Mouse (Mus musculus) forebrain, embryonic 14.5 days (tissue): ENCODE data around the gene Mcmbp. TPM values are rescaled to one million over a fixed set of nuclear protein-coding genes. Genes with fewer than 3 reads are reported as not detected.
"Not testable (repeated sequence)": the region's sequence is repeated elsewhere in the genome, so short reads cannot be mapped to it uniquely, and the experiment has no call there.

Source experiments
- ATAC-seq: fragments of 200-750 bp; cut with Nextera tagmentation; 2 replicates; pipeline ENCODE4 v1.8.0; 2017; ENCODE audit warnings: mild to moderate bottlenecking, moderate library complexity
- DNase-seq: peaks from one replicate; pipeline ENCODE4 v3.0.0-alpha.2; 2015; ENCODE audit warnings: low spot score
- H3K27ac ChIP-seq: fragments of 300-500 bp; sonication (generic); 2 replicates; pipeline ENCODE4 v1.5.1; 2014; ENCODE audit warnings: low read depth, mild to moderate bottlenecking, control low read depth, low read length, moderate library complexity
- H3K27me3 ChIP-seq: fragments of 300-500 bp; sonication (generic); replicated peaks from 2 replicates; pipeline ENCODE4 v1.6.1; 2014; ENCODE audit warnings: low read length, control low read depth, mixed read lengths; ENCODE audit not compliant: control insufficient read depth, insufficient read depth
- H3K36me3 ChIP-seq: fragments of 300-500 bp; sonication (generic); 2 replicates; pipeline ENCODE4 v1.6.1; 2014; ENCODE audit warnings: low read length, control low read depth; ENCODE audit not compliant: control insufficient read depth, insufficient read depth
- H3K4me1 ChIP-seq: fragments of 300-500 bp; sonication (generic); 2 replicates; pipeline ENCODE4 v1.6.1; 2014; ENCODE audit warnings: antibody characterized with exemption, low read length, control low read depth; ENCODE audit not compliant: control insufficient read depth, insufficient read depth
- H3K4me2 ChIP-seq: fragments of 300-500 bp; sonication (generic); 2 replicates; pipeline ENCODE4 v1.6.1; 2014; ENCODE audit warnings: mild to moderate bottlenecking, control low read depth, low read length
- H3K4me3 ChIP-seq: fragments of 300-500 bp; sonication (generic); 2 replicates; pipeline ENCODE4 v1.5.1; 2014; ENCODE audit warnings: low read depth, low read length, control low read depth
- H3K9ac ChIP-seq: fragments of 300-500 bp; sonication (generic); 2 replicates; pipeline ENCODE4 v1.6.1; 2014; ENCODE audit warnings: mild to moderate bottlenecking, low read length, control low read depth, moderate library complexity
- H3K9me3 ChIP-seq: fragments of 300-500 bp; sonication (generic); replicated peaks from 2 replicates; pipeline ENCODE4 v1.6.1; 2016; ENCODE audit warnings: low read length, control low read depth, mixed read lengths; ENCODE audit not compliant: control insufficient read depth
- WGBS: fragments of 180-500 bp; shearing (Covaris S2); extraction: QIAGEN DNeasy Blood & Tissue Kit; methylation state at CpG from one replicate; pipeline ENCODE4 v1.1.7; 2014; 5-methylcytosine and 5-hydroxymethylcytosine counted together
- polyA plus RNA-seq: library from polyadenylated mRNA; unstranded; fragments of >200 nt; fragmentation: Nextera tagmentation; extraction: Ambion mirVana; gene quantifications from 2 replicates; pipeline ENCODE4 v1.2.1, GENCODE M21; 2014

Gene Mcmbp
- polyA plus RNA-seq, 1 experiment from 2014 or later = 55.6 TPM

- Histone ChIP-seq H3K36me3 (0 out of 2 replicates have a peak, but pooled peaks cover 3% of the 10 kb centered on the region), H3K9me3 (0 out of 2 replicates have a peak, but pooled peaks cover 3% of the 10 kb centered on the region), H3K4me1 (0 out of 2 replicates have a peak, but pooled peaks cover 2% of the 10 kb centered on the region), H3K4me3 (no peak overlapping the region), H3K27me3 (no peaks in the 10 kb centered on the region), H3K27ac (no peak overlapping the region), H3K4me2 (no peak overlapping the region), H3K9ac (no peak overlapping the region)
- DNase-seq (no peak), ATAC-seq (no peak)
- WGBS = 68% methylated on average over 2 of the region's 2 CpGs
Measured at GRCm38 (mm10) chr7:128731585-128731984, 8.7 kb downstream of the Mcmbp start.

- H3K36me3 ChIP-seq = no peaks in the 10 kb centered on the region
- H3K4me1 ChIP-seq = 0 out of 2 replicates have a peak, but pooled peaks cover 2% of the 10 kb centered on the region
- 96% methylated on average over 10 of the region's 10 CpGs for whole genome bisulfite sequencing
- no peak for DNase-seq
- no peaks in the 10 kb centered on the region for H3K27me3 ChIP-seq
- no peak for ATAC-seq
- no peak overlapping the region for H3K4me3 ChIP-seq
- H3K27ac ChIP-seq = no peak overlapping the region
- no peak overlapping the region for H3K9ac ChIP-seq
- no peak overlapping the region for H3K4me2 ChIP-seq
- no peaks in the 10 kb centered on the region for H3K9me3 ChIP-seq
Measured at GRCm38 (mm10) chr7:128728738-128729137, 11.6 kb downstream of the Mcmbp start.

DNA sequence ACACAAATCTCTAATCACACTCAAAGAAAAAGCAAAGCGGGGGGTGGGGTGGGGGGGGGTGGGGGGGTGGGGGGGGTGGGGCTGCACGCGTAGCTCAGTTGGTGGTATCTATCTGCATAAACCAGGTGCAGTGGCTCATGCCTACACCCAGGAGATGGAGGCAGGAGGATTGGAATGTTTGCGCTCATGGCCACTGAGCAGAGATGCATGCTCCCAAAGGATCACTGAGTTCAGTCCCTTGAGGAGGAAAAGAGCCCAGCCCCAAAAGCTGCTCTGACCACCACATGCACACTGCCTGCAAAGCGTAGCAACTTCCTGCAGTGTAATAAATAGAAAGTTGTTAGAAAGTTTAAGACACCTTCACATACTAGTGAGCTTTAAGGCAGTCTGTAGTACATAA is 12.6 kb downstream of the Mcmbp start:
- Histone ChIP-seq H3K4me3 (no peak overlapping the region), H3K9me3 (no peaks in the 10 kb centered on the region), H3K4me1 (0 out of 2 replicates have a peak, but pooled peaks cover 2% of the 10 kb centered on the region), H3K27ac (no peak overlapping the region), H3K27me3 (no peaks in the 10 kb centered on the region), H3K36me3 (peaks cover 7% of the 10 kb centered on the region; the same call in 1 of the 2 replicates), H3K4me2 (no peak overlapping the region), H3K9ac (no peak overlapping the region)
- ATAC-seq (no peak), DNase-seq (no peak)
- WGBS = 38% methylated on average over 4 of the region's 5 CpGs

DNA sequence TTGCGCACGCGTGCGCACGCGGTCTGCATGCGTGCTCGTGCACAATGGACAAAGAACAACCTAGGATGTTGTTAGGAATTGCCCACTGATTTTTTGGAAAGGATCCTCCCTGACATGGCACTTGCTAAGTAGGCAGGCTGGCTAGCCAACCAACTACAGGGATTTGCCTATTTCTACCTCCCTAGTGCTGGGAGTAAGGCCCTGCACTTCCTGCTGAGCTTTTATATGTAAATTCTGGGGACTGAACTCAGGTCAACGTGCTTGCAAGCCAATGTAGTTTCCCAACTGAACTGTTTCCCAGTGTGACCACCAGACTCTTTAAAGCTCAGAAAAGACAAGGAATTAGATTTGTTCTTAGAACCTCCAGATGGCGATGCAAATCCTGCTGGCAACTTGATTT is 13.3 kb downstream of the Mcmbp start:
- DNase-seq (peak; percentile 10), ATAC-seq (no peak)
- H3K36me3 ChIP-seq = peaks cover 12% of the 10 kb centered on the region
- WGBS = 45% methylated on average over 10 of the region's 10 CpGs
- no peak overlapping the region for H3K4me2 ChIP-seq
- H3K9ac ChIP-seq = no peak overlapping the region
- H3K4me1 ChIP-seq = 0 out of 2 replicates have a peak, but pooled peaks cover 2% of the 10 kb centered on the region
- no peaks in the 10 kb centered on the region for H3K9me3 ChIP-seq
- H3K4me3 ChIP-seq = no peak overlapping the region
- H3K27ac ChIP-seq = no peak overlapping the region
- no peaks in the 10 kb centered on the region for H3K27me3 ChIP-seq

- Histone ChIP-seq H3K27me3 (no peaks in the 10 kb centered on the region), H3K9ac (no peak overlapping the region), H3K4me3 (no peak overlapping the region), H3K27ac (no peak overlapping the region), H3K9me3 (no peaks in the 10 kb centered on the region), H3K36me3 (peaks cover 28% of the 10 kb centered on the region), H3K4me1 (0 out of 2 replicates have a peak, but pooled peaks cover 2% of the 10 kb centered on the region), H3K4me2 (no peak overlapping the region)
- ATAC-seq = no peak
- 77% methylated on average over 9 of the region's 9 CpGs for WGBS
- DNase-seq = no peak
Measured at GRCm38 (mm10) chr7:128725189-128725588, 15.1 kb downstream of the Mcmbp start.

DNA sequence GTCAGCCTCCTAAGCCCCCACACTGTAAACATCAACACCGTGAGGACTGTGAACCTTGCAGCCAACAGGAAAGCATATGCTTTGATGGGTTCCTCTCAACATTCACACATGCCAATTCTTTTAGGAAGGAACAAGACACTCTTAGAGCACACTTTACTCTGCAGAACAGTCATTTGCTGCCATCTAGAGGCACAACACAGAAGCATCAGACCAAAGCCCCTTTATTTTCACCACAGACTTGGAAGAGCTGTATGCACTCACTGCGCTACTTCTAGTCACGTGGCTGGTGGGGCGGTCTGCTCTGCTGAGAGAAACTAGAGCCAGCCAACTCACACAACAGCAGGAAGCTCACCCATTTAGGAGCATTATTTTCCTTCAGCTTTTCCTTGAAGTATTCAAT is 15.5 kb downstream of the Mcmbp start:
- Histone ChIP-seq H3K9me3 (no peaks in the 10 kb centered on the region), H3K4me1 (0 out of 2 replicates have a peak, but pooled peaks cover 2% of the 10 kb centered on the region), H3K4me3 (no peak overlapping the region), H3K27ac (no peak overlapping the region), H3K4me2 (no peak overlapping the region), H3K9ac (no peak overlapping the region), H3K36me3 (peaks cover 32% of the 10 kb centered on the region), H3K27me3 (no peaks in the 10 kb centered on the region)
- 24% methylated on average over 4 of the region's 4 CpGs for WGBS
- peak; percentile 92 for DNase-seq
- peak; percentile 96 for ATAC-seq

GRCm38 (mm10) chr7:128717991-128718390 is 22.3 kb downstream of the Mcmbp start:
- H3K4me2 ChIP-seq = no peak overlapping the region
- no peak for ATAC-seq
- DNase-seq = no peak
- 82% methylated on average over 4 of the region's 4 CpGs for WGBS
- H3K36me3 ChIP-seq = peaks cover 87% of the 10 kb centered on the region
- H3K27me3 ChIP-seq = no peaks in the 10 kb centered on the region
- H3K4me1 ChIP-seq = no peaks in the 10 kb centered on the region
- H3K4me3 ChIP-seq = no peak overlapping the region
- no peak overlapping the region for H3K9ac ChIP-seq
- no peaks in the 10 kb centered on the region for H3K9me3 ChIP-seq
- H3K27ac ChIP-seq = no peak overlapping the region

- 22% methylated on average over 4 of the region's 4 CpGs for WGBS
- peak; percentile 75 for ATAC-seq
Measured at GRCm38 (mm10) chr7:128705735-128706134, 34.6 kb downstream of the Mcmbp start.

GRCm38 (mm10) chr7:128699959-128700358 is 40.3 kb downstream of the Mcmbp start:
- not testable (repeated sequence) for ATAC-seq, H3K9ac ChIP-seq, H3K4me3 ChIP-seq, H3K27me3 ChIP-seq, DNase-seq, H3K4me1 ChIP-seq, H3K27ac ChIP-seq, H3K4me2 ChIP-seq, H3K9me3 ChIP-seq
- peaks cover 85% of the 10 kb centered on the region for H3K36me3 ChIP-seq
- 90% methylated on average over 6 of the region's 6 CpGs for WGBS

More at GRCm38 (mm10) chr7:128705735-128706134, 34.6 kb downstream of the Mcmbp start:
- Histone ChIP-seq H3K27me3 (no peaks in the 10 kb centered on the region), H3K4me2 (no peak overlapping the region), H3K9me3 (no peaks in the 10 kb centered on the region), H3K27ac (no peak overlapping the region), H3K36me3 (peaks cover 94% of the 10 kb centered on the region), H3K4me3 (no peak overlapping the region), H3K4me1 (no peaks in the 10 kb centered on the region), H3K9ac (no peak overlapping the region)
- peak; percentile 81 for DNase-seq
